Mouse (Mus musculus): Measurements from ENCODE around the gene Wdr74. TPM values are rescaled to one million over a fixed set of nuclear protein-coding genes. Genes with fewer than 3 reads are reported as not detected.

The Wdr74 gene
- 12.8 TPM for polyA plus RNA-seq (2014; fragmentation: Illumina TruSeq; extraction: RNeasy Lipid Tissue Mini Kit (QIAGEN cat#74804); ENCODE audit: low read depth, low replicate concordance)

GRCm38 (mm10) chr19:8735389-8736159 is at the start of gene Wdr74:
Gene Wdr74, plus strand, starts transcription at chr19:8735827.

GRCm38 (mm10) chr19:8722907-8723573 is 12.6 kb upstream of the Wdr74 start, which contains the start of gene Slc3a2:
Gene Slc3a2, minus strand, starts transcription at chr19:8723369.

GRCm38 (mm10) chr19:8740603-8741002 is 5.0 kb downstream of the Wdr74 start, which contains the start of gene 1700092M07Rik:
Gene 1700092M07Rik, plus strand, starts transcription at chr19:8740718.

GRCm38 (mm10) chr19:8741243-8741869 is 5.7 kb downstream of the Wdr74 start, which contains the start of gene Stx5a:
Gene Stx5a, plus strand, starts transcription at chr19:8741413.

GRCm38 (mm10) chr19:8756635-8757387 is 21.2 kb downstream of the Wdr74 start, which contains the start of gene Nxf1:
Gene Nxf1, plus strand, starts transcription at chr19:8757073.

GRCm38 (mm10) chr19:8770567-8771270 is 35.1 kb downstream of the Wdr74 start, which contains the start of gene Tmem223:
Gene Tmem223, plus strand, starts transcription at chr19:8770996.

GRCm38 (mm10) chr19:8774086-8774835 is 38.6 kb downstream of the Wdr74 start, which contains the start of gene Tmem179b:
Gene Tmem179b, minus strand, starts transcription at chr19:8774467.

GRCm38 (mm10) chr19:8786008-8786781 is 50.6 kb downstream of the Wdr74 start, which contains the start of gene Taf6l:
Gene Taf6l, minus strand, starts transcription at chr19:8786417.

Other genes with a start within 250 kb of the Wdr74 start
- not detected for gene Slc22a8, start 144.6 kb upstream of the Wdr74 start, polyA plus RNA-seq (2014; fragmentation: Illumina TruSeq; extraction: RNeasy Lipid Tissue Mini Kit (QIAGEN cat#74804); ENCODE audit: low read depth, low replicate concordance)
- not detected for gene Slc22a6, start 117.8 kb upstream of the Wdr74 start, polyA plus RNA-seq (2014; fragmentation: Illumina TruSeq; extraction: RNeasy Lipid Tissue Mini Kit (QIAGEN cat#74804); ENCODE audit: low read depth, low replicate concordance)
- gene Chrm1, start 72.0 kb upstream of the Wdr74 start, polyA plus RNA-seq (2014; fragmentation: Illumina TruSeq; extraction: RNeasy Lipid Tissue Mini Kit (QIAGEN cat#74804); ENCODE audit: low read depth, low replicate concordance): not detected
- gene Slc3a2, start 12.5 kb upstream of the Wdr74 start, polyA plus RNA-seq (2014; fragmentation: Illumina TruSeq; extraction: RNeasy Lipid Tissue Mini Kit (QIAGEN cat#74804); ENCODE audit: low read depth, low replicate concordance): 109 TPM
- gene 1700092M07Rik, start 4.9 kb downstream of the Wdr74 start, polyA plus RNA-seq (2014; fragmentation: Illumina TruSeq; extraction: RNeasy Lipid Tissue Mini Kit (QIAGEN cat#74804); ENCODE audit: low read depth, low replicate concordance): 11.7 TPM
- gene Stx5a, start 5.6 kb downstream of the Wdr74 start, polyA plus RNA-seq (2014; fragmentation: Illumina TruSeq; extraction: RNeasy Lipid Tissue Mini Kit (QIAGEN cat#74804); ENCODE audit: low read depth, low replicate concordance): 48.6 TPM
- gene Nxf1, start 21.2 kb downstream of the Wdr74 start, polyA plus RNA-seq (2014; fragmentation: Illumina TruSeq; extraction: RNeasy Lipid Tissue Mini Kit (QIAGEN cat#74804); ENCODE audit: low read depth, low replicate concordance): 182 TPM
- gene Tmem223, start 35.2 kb downstream of the Wdr74 start, polyA plus RNA-seq (2014; fragmentation: Illumina TruSeq; extraction: RNeasy Lipid Tissue Mini Kit (QIAGEN cat#74804); ENCODE audit: low read depth, low replicate concordance): 4.5 TPM
- gene Tmem179b, start 38.6 kb downstream of the Wdr74 start, polyA plus RNA-seq (2014; fragmentation: Illumina TruSeq; extraction: RNeasy Lipid Tissue Mini Kit (QIAGEN cat#74804); ENCODE audit: low read depth, low replicate concordance): 14.4 TPM
- gene Taf6l, start 50.6 kb downstream of the Wdr74 start, polyA plus RNA-seq (2014; fragmentation: Illumina TruSeq; extraction: RNeasy Lipid Tissue Mini Kit (QIAGEN cat#74804); ENCODE audit: low read depth, low replicate concordance): 3.2 TPM
- 51.5 TPM for gene Polr2g, start 62.8 kb downstream of the Wdr74 start, polyA plus RNA-seq (2014; fragmentation: Illumina TruSeq; extraction: RNeasy Lipid Tissue Mini Kit (QIAGEN cat#74804); ENCODE audit: low read depth, low replicate concordance)
- 5.3 TPM for gene Zbtb3, start 66.7 kb downstream of the Wdr74 start, polyA plus RNA-seq (2014; fragmentation: Illumina TruSeq; extraction: RNeasy Lipid Tissue Mini Kit (QIAGEN cat#74804); ENCODE audit: low read depth, low replicate concordance)
- gene Ttc9c, start 83.5 kb downstream of the Wdr74 start, polyA plus RNA-seq (2014; fragmentation: Illumina TruSeq; extraction: RNeasy Lipid Tissue Mini Kit (QIAGEN cat#74804); ENCODE audit: low read depth, low replicate concordance): 14.5 TPM
- gene Hnrnpul2, start 84.2 kb downstream of the Wdr74 start, polyA plus RNA-seq (2014; fragmentation: Illumina TruSeq; extraction: RNeasy Lipid Tissue Mini Kit (QIAGEN cat#74804); ENCODE audit: low read depth, low replicate concordance): 45.8 TPM
- 0.76 TPM for gene AC129217.1, start 93.9 kb downstream of the Wdr74 start, polyA plus RNA-seq (2014; fragmentation: Illumina TruSeq; extraction: RNeasy Lipid Tissue Mini Kit (QIAGEN cat#74804); ENCODE audit: low read depth, low replicate concordance)
- gene Bscl2, start 101.6 kb downstream of the Wdr74 start, polyA plus RNA-seq (2014; fragmentation: Illumina TruSeq; extraction: RNeasy Lipid Tissue Mini Kit (QIAGEN cat#74804); ENCODE audit: low read depth, low replicate concordance): 360 TPM
- gene Gng3, start 103.4 kb downstream of the Wdr74 start, polyA plus RNA-seq (2014; fragmentation: Illumina TruSeq; extraction: RNeasy Lipid Tissue Mini Kit (QIAGEN cat#74804); ENCODE audit: low read depth, low replicate concordance): 0.53 TPM
- gene Lrrn4cl, start 114.9 kb downstream of the Wdr74 start, polyA plus RNA-seq (2014; fragmentation: Illumina TruSeq; extraction: RNeasy Lipid Tissue Mini Kit (QIAGEN cat#74804); ENCODE audit: low read depth, low replicate concordance): 0.56 TPM
- gene Ubxn1, start 135.7 kb downstream of the Wdr74 start, polyA plus RNA-seq (2014; fragmentation: Illumina TruSeq; extraction: RNeasy Lipid Tissue Mini Kit (QIAGEN cat#74804); ENCODE audit: low read depth, low replicate concordance): 23.5 TPM
- 2.4 TPM for gene Uqcc3, start 145.1 kb downstream of the Wdr74 start, polyA plus RNA-seq (2014; fragmentation: Illumina TruSeq; extraction: RNeasy Lipid Tissue Mini Kit (QIAGEN cat#74804); ENCODE audit: low read depth, low replicate concordance)
- gene Lbhd1, start 147.9 kb downstream of the Wdr74 start, polyA plus RNA-seq (2014; fragmentation: Illumina TruSeq; extraction: RNeasy Lipid Tissue Mini Kit (QIAGEN cat#74804); ENCODE audit: low read depth, low replicate concordance): 107 TPM
- not detected for gene Gm49403, start 148.1 kb downstream of the Wdr74 start, polyA plus RNA-seq (2014; fragmentation: Illumina TruSeq; extraction: RNeasy Lipid Tissue Mini Kit (QIAGEN cat#74804); ENCODE audit: low read depth, low replicate concordance)
- 35.7 TPM for gene 1810009A15Rik, start 153.0 kb downstream of the Wdr74 start, polyA plus RNA-seq (2014; fragmentation: Illumina TruSeq; extraction: RNeasy Lipid Tissue Mini Kit (QIAGEN cat#74804); ENCODE audit: low read depth, low replicate concordance)
- gene Gm49416, start 153.1 kb downstream of the Wdr74 start, polyA plus RNA-seq (2014; fragmentation: Illumina TruSeq; extraction: RNeasy Lipid Tissue Mini Kit (QIAGEN cat#74804); ENCODE audit: low read depth, low replicate concordance): not detected
- gene Ints5, start 157.2 kb downstream of the Wdr74 start, polyA plus RNA-seq (2014; fragmentation: Illumina TruSeq; extraction: RNeasy Lipid Tissue Mini Kit (QIAGEN cat#74804); ENCODE audit: low read depth, low replicate concordance): 0.32 TPM
- gene Ganab, start 162.2 kb downstream of the Wdr74 start, polyA plus RNA-seq (2014; fragmentation: Illumina TruSeq; extraction: RNeasy Lipid Tissue Mini Kit (QIAGEN cat#74804); ENCODE audit: low read depth, low replicate concordance): 30.6 TPM
- gene B3gat3, start 184.5 kb downstream of the Wdr74 start, polyA plus RNA-seq (2014; fragmentation: Illumina TruSeq; extraction: RNeasy Lipid Tissue Mini Kit (QIAGEN cat#74804); ENCODE audit: low read depth, low replicate concordance): 2.5 TPM
- 1.2 TPM for gene Rom1, start 193.5 kb downstream of the Wdr74 start, polyA plus RNA-seq (2014; fragmentation: Illumina TruSeq; extraction: RNeasy Lipid Tissue Mini Kit (QIAGEN cat#74804); ENCODE audit: low read depth, low replicate concordance)
- 0.77 TPM for gene Eml3, start 193.7 kb downstream of the Wdr74 start, polyA plus RNA-seq (2014; fragmentation: Illumina TruSeq; extraction: RNeasy Lipid Tissue Mini Kit (QIAGEN cat#74804); ENCODE audit: low read depth, low replicate concordance)
- gene Mta2, start 206.0 kb downstream of the Wdr74 start, polyA plus RNA-seq (2014; fragmentation: Illumina TruSeq; extraction: RNeasy Lipid Tissue Mini Kit (QIAGEN cat#74804); ENCODE audit: low read depth, low replicate concordance): 44.3 TPM
- 7.6 TPM for gene Tut1, start 218.0 kb downstream of the Wdr74 start, polyA plus RNA-seq (2014; fragmentation: Illumina TruSeq; extraction: RNeasy Lipid Tissue Mini Kit (QIAGEN cat#74804); ENCODE audit: low read depth, low replicate concordance)
- 146 TPM for gene Eef1g, start 231.2 kb downstream of the Wdr74 start, polyA plus RNA-seq (2014; fragmentation: Illumina TruSeq; extraction: RNeasy Lipid Tissue Mini Kit (QIAGEN cat#74804); ENCODE audit: low read depth, low replicate concordance)

Measured in testis, adult 10 weeks (tissue).